Comparison of ENCODE assay signal across 12 mouse cellular contexts in the genomic region with DNA sequence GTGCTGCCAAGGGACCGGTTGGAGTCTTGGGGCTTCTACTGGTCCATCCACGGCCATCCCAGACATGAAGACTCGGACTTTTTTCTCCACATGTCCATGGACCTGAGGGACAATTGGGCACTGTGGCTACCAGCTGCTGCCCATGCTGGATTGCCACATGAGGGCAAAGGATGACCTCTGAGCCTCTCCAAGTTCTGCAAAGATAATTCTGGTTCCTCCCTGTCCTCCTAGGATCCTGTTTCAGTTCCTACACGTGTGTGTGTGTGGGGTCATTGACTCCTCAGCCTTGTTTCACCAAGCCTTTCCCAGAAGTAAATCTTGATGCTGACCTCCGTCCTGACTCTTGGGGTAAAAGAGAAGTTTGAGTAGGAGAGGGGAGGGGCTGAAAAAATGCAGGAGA.
"Had no signal": no experiment of that assay in that cellular context is flagged by ENCODE, and none has a peak within 500 bp of the region (broad histone marks: within the 10 kb centered on the region; RNA-seq: fewer than 3 reads in every experiment).

No protein-coding gene starts in this region.

- ATAC-seq: intestine, embryonic 15.5 days had no signal

- H3K27ac ChIP-seq: intestine, embryonic 15.5 days; limb, embryonic 15.5 days; midbrain, embryonic 10.5 days; neural tube, embryonic 13.5 days; stomach, postnatal 0 days had no signal

- H3K36me3 ChIP-seq: intestine, embryonic 15.5 days; midbrain, embryonic 10.5 days had no signal

- DNase-seq: kidney, adult 8-10 months; kidney, postnatal 36 days; layer of hippocampus, adult 9-11 months; layer of hippocampus, postnatal 36 days; lung, adult 18-20 months; midbrain, embryonic 14.5 days; retina, postnatal 1 day had no signal

- H3K27me3 ChIP-seq: limb, embryonic 15.5 days had no signal

- H3K9me3 ChIP-seq: intestine, embryonic 15.5 days; limb, embryonic 15.5 days; midbrain, embryonic 10.5 days; neural tube, embryonic 13.5 days had no signal

- H3K4me3 ChIP-seq: intestine, embryonic 15.5 days; limb, embryonic 15.5 days; midbrain, embryonic 10.5 days; neural tube, embryonic 13.5 days had no signal

- H3K9ac ChIP-seq: intestine, embryonic 15.5 days; limb, embryonic 15.5 days; neural tube, embryonic 13.5 days had no signal

- H3K4me2 ChIP-seq: intestine, embryonic 15.5 days; limb, embryonic 15.5 days; neural tube, embryonic 13.5 days had no signal
